Mouse (Mus musculus) myocyte (in vitro differentiated cells): ENCODE results near the gene Rxfp4. TPM values are rescaled to one million over a fixed set of nuclear protein-coding genes. Genes with fewer than 3 reads are reported as not detected.

Source experiments
- H3K27me3 ChIP-seq: one replicate; pipeline ENCODE4 v1.6.1; 2011; ENCODE audit not compliant: control insufficient read depth, insufficient read depth, insufficient read length
- H3K36me3 ChIP-seq: one replicate; pipeline ENCODE4 v1.6.1; 2011; ENCODE audit not compliant: control insufficient read depth, insufficient read depth
- H3K4me2 ChIP-seq: one replicate; pipeline ENCODE4 v1.6.1; 2011; ENCODE audit warnings: low read depth, control low read depth
- H3K4me3 ChIP-seq: one replicate; pipeline ENCODE4 v1.5.1; 2011; ENCODE audit warnings: mild to moderate bottlenecking, control low read depth, moderate library complexity
- H3K79me2 ChIP-seq: one replicate; pipeline ENCODE4 v1.6.1; 2011; ENCODE audit not compliant: control insufficient read depth, insufficient read depth
- H3ac ChIP-seq: one replicate; pipeline ENCODE4 v1.6.1; 2011; ENCODE audit not compliant: control insufficient read depth, insufficient read length
- CEBPB ChIP-seq: IDR thresholded peaks from 2 replicates; pipeline ENCODE4 v1.6.1; 2011; ENCODE audit warnings: mild to moderate bottlenecking, moderate library complexity; ENCODE audit not compliant: poor library complexity, insufficient read depth, severe bottlenecking
- E2F4 ChIP-seq: IDR thresholded peaks from one replicate; pipeline ENCODE4 v1.6.1; 2011; ENCODE audit warnings: mild to moderate bottlenecking, control low read depth, moderate library complexity; ENCODE audit not compliant: insufficient read depth
- MAX ChIP-seq: IDR thresholded peaks from one replicate; pipeline ENCODE4 v1.6.1; 2011; ENCODE audit warnings: low read depth, mild to moderate bottlenecking, control low read depth
- MYOD1 ChIP-seq, 3 experiments: IDR thresholded peaks; one replicate each; pipeline ENCODE4 v1.6.1; 2011; ENCODE audit warnings: control low read depth in 2 of 3, low read depth in 2 of 3, mild to moderate bottlenecking in 2 of 3, moderate library complexity in 1 of 3; ENCODE audit not compliant: insufficient read length in 2 of 3, control insufficient read depth in 1 of 3
- MYOG ChIP-seq, 3 experiments: IDR thresholded peaks; one replicate each; pipeline ENCODE4 v1.6.1; 2011; ENCODE audit warnings: control low read depth in 2 of 3, low read depth in 2 of 3, mild to moderate bottlenecking in 2 of 3; ENCODE audit not compliant: insufficient read length in 2 of 3, control insufficient read depth in 1 of 3, insufficient read depth in 1 of 3
- POLR2A ChIP-seq: IDR thresholded peaks from one replicate; pipeline ENCODE4 v1.6.1; 2011; ENCODE audit warnings: low read depth, mild to moderate bottlenecking, control low read depth, moderate library complexity; ENCODE audit not compliant: insufficient read length
- POLR2AphosphoS2 ChIP-seq: IDR thresholded peaks from one replicate; pipeline ENCODE4 v1.6.1; 2011; ENCODE audit warnings: low read depth, control low read depth; ENCODE audit not compliant: insufficient read length
- REST ChIP-seq: IDR thresholded peaks from one replicate; pipeline ENCODE4 v1.6.1; 2011; ENCODE audit warnings: mild to moderate bottlenecking, control low read depth, moderate library complexity; ENCODE audit not compliant: insufficient read depth, insufficient read length
- SRF ChIP-seq: IDR thresholded peaks from one replicate; pipeline ENCODE4 v1.6.1; 2011; ENCODE audit warnings: low read depth; ENCODE audit not compliant: control insufficient read depth, insufficient read length
- TCF12 ChIP-seq: IDR thresholded peaks from one replicate; pipeline ENCODE4 v1.6.1; 2011; ENCODE audit warnings: mild to moderate bottlenecking, control low read depth; ENCODE audit not compliant: poor library complexity, insufficient read depth, severe bottlenecking
- TCF3 ChIP-seq: IDR thresholded peaks from one replicate; pipeline ENCODE4 v1.6.1; 2011; ENCODE audit warnings: low read depth, control low read depth; ENCODE audit not compliant: insufficient read length
- USF1 ChIP-seq: IDR thresholded peaks from one replicate; pipeline ENCODE4 v1.6.1; 2011; ENCODE audit warnings: low read depth, mild to moderate bottlenecking, control low read depth, moderate library complexity
- polyA plus RNA-seq: library from polyadenylated mRNA; unstranded; fragments of >200 nt; fragmentation: generic; extraction: Trizol; gene quantifications from one replicate; pipeline ENCODE4 v1.2.1, GENCODE M21; 2012; ENCODE audit warnings: missing spikeins

Rxfp4 gene
- polyA plus RNA-seq, 1 experiment = not detected

GRCm38 (mm10) chr3:88619113-88620097 is 33.5 kb downstream of the Rxfp4 start:
- H3K4me2 ChIP-seq = peak overlapping the region; percentile 98
- peak overlapping the region; percentile 16 for H3ac ChIP-seq

DNA sequence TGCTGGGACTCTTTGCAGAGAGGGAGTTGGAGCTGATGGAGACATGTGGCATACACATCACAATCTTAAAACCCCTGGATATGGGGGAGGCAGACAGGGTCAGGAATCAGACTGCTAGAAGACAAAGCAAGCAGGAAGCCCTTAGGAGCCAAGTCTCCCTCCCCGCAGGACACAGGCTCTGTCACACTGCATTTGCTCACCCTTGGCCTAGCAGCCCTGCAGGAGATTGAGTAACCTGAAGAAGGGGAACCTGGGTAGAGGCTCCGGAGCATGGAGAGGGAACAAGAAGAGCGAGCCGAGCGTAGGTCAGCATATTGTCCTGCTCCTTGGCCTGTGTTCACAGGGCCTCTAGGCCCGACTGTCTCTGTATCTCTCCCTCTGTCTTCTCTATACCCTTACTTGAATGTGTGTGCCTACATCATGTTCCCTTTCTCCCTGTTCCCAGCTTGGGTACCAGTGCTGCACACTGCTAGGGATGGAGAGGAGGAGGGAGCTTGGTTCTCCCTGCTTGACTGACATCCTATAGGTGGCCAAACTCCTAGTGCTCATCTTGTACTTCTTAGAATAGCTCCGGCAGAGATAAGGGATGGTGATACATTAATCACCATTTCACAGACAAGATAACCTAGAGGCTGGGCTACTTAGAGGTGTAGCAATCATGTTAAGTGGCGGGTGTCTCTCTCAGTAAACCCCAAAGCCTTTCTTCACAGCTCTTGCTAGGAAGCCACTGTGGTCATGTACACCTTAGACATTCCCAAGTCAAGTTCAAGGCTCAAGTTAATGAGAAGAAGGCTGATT is 34.7 kb downstream of the Rxfp4 start:
- Histone ChIP-seq H3K36me3 (peaks cover 24% of the 10 kb centered on the region), H3ac (peak overlapping the region; percentile 65), H3K4me2 (peak overlapping the region; percentile 98), H3K27me3 (no peaks in the 10 kb centered on the region), H3K4me3 (peak overlapping the region; percentile 94), H3K79me2 (peaks cover 68% of the 10 kb centered on the region)
- TF ChIP-seq MYOG (IDR thresholded peaks at IDR 0.05; ENCODE audit: control insufficient read depth in 1 of 3, insufficient read depth in 1 of 3, insufficient read length in 2 of 3, low read depth in 2 of 3) (no peak), POLR2A (peak; percentile 53), POLR2AphosphoS2 (peak; percentile 50), TCF3 (no peak), TCF12 (no peak)

More at GRCm38 (mm10) chr3:88619113-88620097, 33.5 kb downstream of the Rxfp4 start:
- Histone ChIP-seq H3K27me3 (no peaks in the 10 kb centered on the region), H3K36me3 (peaks cover 24% of the 10 kb centered on the region), H3K79me2 (peaks cover 80% of the 10 kb centered on the region), H3K4me3 (peak overlapping the region; percentile 94)
- TF ChIP-seq TCF3 (no peak), MYOD1 (IDR thresholded peaks at IDR 0.05; ENCODE audit: control insufficient read depth in 1 of 3, insufficient read length in 2 of 3, low read depth in 2 of 3) (no peak), POLR2A (peak; percentile 81), POLR2AphosphoS2 (peak; percentile 96), SRF (peak; percentile 54), USF1 (no peak), E2F4 (no peak)

GRCm38 (mm10) chr3:88616951-88617500 is 35.9 kb downstream of the Rxfp4 start:
- Histone ChIP-seq H3K4me2 (peak overlapping the region; percentile 98), H3K36me3 (peaks cover 19% of the 10 kb centered on the region), H3K79me2 (peaks cover 56% of the 10 kb centered on the region), H3ac (peak overlapping the region; percentile 65), H3K4me3 (peak overlapping the region; percentile 94), H3K27me3 (no peaks in the 10 kb centered on the region)
- TF ChIP-seq MAX (peak; percentile 30), E2F4 (no peak), TCF3 (no peak), POLR2AphosphoS2 (peak; percentile 67), CEBPB (no peak), POLR2A (peak; percentile 53)

DNA sequence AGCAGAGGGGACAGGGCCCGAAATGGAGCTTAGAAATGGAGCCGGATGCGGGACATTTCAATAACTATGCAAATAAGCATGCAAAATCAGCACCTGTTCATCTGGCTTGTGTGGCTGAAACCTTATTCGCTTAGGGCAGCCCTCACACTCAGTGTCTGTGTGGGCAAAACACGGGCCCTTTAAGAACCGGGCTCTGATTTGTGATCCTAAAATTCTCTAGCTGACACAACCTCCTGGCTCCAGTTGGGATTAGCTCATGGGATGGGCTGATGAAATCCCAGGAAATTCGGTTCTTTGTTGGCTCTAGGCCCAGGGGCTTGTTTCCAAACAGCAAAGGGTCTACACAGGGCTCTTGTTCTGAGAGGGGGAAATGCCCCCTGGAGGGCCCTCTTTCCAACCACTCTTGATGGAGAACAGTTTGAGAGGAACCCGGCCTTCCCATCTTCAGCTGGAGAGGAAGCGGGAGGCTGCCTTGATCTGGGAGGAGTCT is 37.0 kb downstream of the Rxfp4 start:
- Histone ChIP-seq H3K4me3 (peak overlapping the region; percentile 94), H3K27me3 (no peaks in the 10 kb centered on the region), H3ac (peak overlapping the region; percentile 65), H3K79me2 (peaks cover 48% of the 10 kb centered on the region), H3K36me3 (peaks cover 17% of the 10 kb centered on the region), H3K4me2 (peak overlapping the region; percentile 98)
- TF ChIP-seq POLR2A (peak; percentile 31), MAX (no peak), TCF12 (peak; percentile 44), MYOD1 (IDR thresholded peaks at IDR 0.05; ENCODE audit: control insufficient read depth in 1 of 3, insufficient read length in 2 of 3, low read depth in 2 of 3) (peak; percentile 53 to 89 (median 82)), MYOG (IDR thresholded peaks at IDR 0.05; ENCODE audit: control insufficient read depth in 1 of 3, insufficient read depth in 1 of 3, insufficient read length in 2 of 3, low read depth in 2 of 3) (peak in 1 of 3 experiments; percentile 74), CEBPB (peak; percentile 99), POLR2AphosphoS2 (no peak)

GRCm38 (mm10) chr3:88615117-88615516 is 37.8 kb downstream of the Rxfp4 start:
- Histone ChIP-seq H3K79me2 (peaks cover 40% of the 10 kb centered on the region), H3K36me3 (peaks cover 17% of the 10 kb centered on the region), H3K27me3 (no peaks in the 10 kb centered on the region), H3ac (no peak overlapping the region), H3K4me2 (peak overlapping the region; percentile 83), H3K4me3 (peak overlapping the region; percentile 94)
- TF ChIP-seq CEBPB (no peak), TCF3 (no peak), MAX (no peak), REST (no peak), SRF (no peak), E2F4 (no peak), POLR2A (no peak), TCF12 (no peak), MYOG (IDR thresholded peaks at IDR 0.05; ENCODE audit: control insufficient read depth in 1 of 3, insufficient read depth in 1 of 3, insufficient read length in 2 of 3, low read depth in 2 of 3) (peak in 1 of 3 experiments; percentile 77), POLR2AphosphoS2 (no peak), MYOD1 (IDR thresholded peaks at IDR 0.05; ENCODE audit: control insufficient read depth in 1 of 3, insufficient read length in 2 of 3, low read depth in 2 of 3) (peak in 1 of 3 experiments; percentile 28), USF1 (no peak)
